Mouse (Mus musculus) liver, embryonic 12.5 days (tissue): ENCODE measurements around the gene Zfp422. TPM values are rescaled to one million over a fixed set of nuclear protein-coding genes. Genes with fewer than 3 reads are reported as not detected.

Experiments used
- ATAC-seq: fragments of 200-750 bp; cut with Nextera tagmentation; 2 replicates; pipeline ENCODE4 v1.8.0; 2017; ENCODE audit warnings: moderate number of reproducible peaks, mild to moderate bottlenecking, moderate library complexity
- H3K27ac ChIP-seq: fragments of 300-500 bp; sonication (generic); 2 replicates; pipeline ENCODE4 v1.5.1; 2016; ENCODE audit warnings: mild to moderate bottlenecking
- H3K27me3 ChIP-seq: fragments of 300-500 bp; sonication (generic); replicated peaks from 2 replicates; pipeline ENCODE4 v1.6.1; 2016; ENCODE audit warnings: mild to moderate bottlenecking, moderate library complexity
- H3K36me3 ChIP-seq: fragments of 300-500 bp; sonication (generic); 2 replicates; pipeline ENCODE4 v1.6.1; 2016; ENCODE audit warnings: mild to moderate bottlenecking, moderate library complexity
- H3K4me1 ChIP-seq: fragments of 300-500 bp; sonication (generic); 2 replicates; pipeline ENCODE4 v1.6.1; 2016
- H3K4me2 ChIP-seq: fragments of 300-500 bp; sonication (generic); 2 replicates; pipeline ENCODE4 v1.6.1; 2016; ENCODE audit warnings: mild to moderate bottlenecking, moderate library complexity
- H3K4me3 ChIP-seq: fragments of 300-500 bp; sonication (generic); 2 replicates; pipeline ENCODE4 v1.5.1; 2016; ENCODE audit warnings: mild to moderate bottlenecking, moderate library complexity
- H3K9ac ChIP-seq: fragments of 300-500 bp; sonication (generic); 2 replicates; pipeline ENCODE4 v1.6.1; 2016; ENCODE audit warnings: mild to moderate bottlenecking, moderate library complexity
- H3K9me3 ChIP-seq: fragments of 300-500 bp; sonication (generic); replicated peaks from 2 replicates; pipeline ENCODE4 v1.6.1; 2016; ENCODE audit warnings: mild to moderate bottlenecking, moderate library complexity
- WGBS: fragments of 180-500 bp; shearing (Covaris S2); methylation state at CpG from one replicate; pipeline ENCODE4 v1.1.7; 2016; ENCODE audit not compliant: insufficient replicate concordance; 5-methylcytosine and 5-hydroxymethylcytosine counted together
- polyA plus RNA-seq: library from polyadenylated mRNA; unstranded; fragments of >200 nt; fragmentation: Nextera tagmentation; extraction: Ambion mirVana; gene quantifications from 2 replicates; pipeline ENCODE4 v1.2.1, GENCODE M21; 2016

The Zfp422 gene
- polyA plus RNA-seq, result 43.6 and 45.1 TPM in 2 replicates

DNA sequence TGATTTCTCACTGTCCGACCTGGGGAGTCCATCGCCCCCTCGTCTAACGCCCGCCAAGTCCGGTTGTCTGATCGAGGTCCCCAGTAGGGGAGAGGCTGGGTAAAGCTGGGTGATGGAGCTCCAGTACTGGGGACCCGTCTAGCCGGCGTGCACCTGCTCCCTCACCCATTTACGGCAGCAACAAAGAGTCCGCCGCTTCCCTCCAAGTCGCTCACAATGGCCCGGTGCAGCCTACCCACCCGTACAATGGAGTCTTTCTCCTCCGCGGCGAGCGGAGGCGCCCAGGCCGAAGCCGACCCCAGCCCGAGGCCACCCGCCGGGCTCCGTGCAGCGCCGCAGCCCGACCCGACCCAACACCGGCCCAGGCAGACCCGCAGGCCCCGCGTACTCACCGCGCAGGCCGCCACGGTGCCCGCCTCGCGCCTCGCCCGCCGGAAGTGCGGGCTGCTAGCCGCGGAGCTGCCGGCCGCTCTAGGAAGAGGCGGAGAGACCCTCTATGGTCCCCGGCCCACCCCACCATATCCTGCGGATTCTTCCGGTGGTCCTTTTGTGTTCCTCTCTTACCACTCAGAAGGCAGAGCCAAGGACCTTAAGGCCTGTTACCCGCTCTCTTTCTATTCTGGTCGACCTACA lies at the start of gene Zfp422:
Zfp422 (minus strand) TSS at position 461 of the 633 bp plus-strand sequence.
- WGBS, result under 1% methylated on average over 56 of the region's 56 CpGs
- peak within 1 kb of the TSS; percentile 73 for H3K27ac ChIP-seq
- peak within 1 kb of the TSS; percentile 71 for H3K4me3 ChIP-seq
- peaks cover 12% of the 10 kb centered on the region for H3K4me1 ChIP-seq
- ATAC-seq, result peak; percentile 82
- H3K9ac ChIP-seq, result peak within 1 kb of the TSS; percentile 81
- H3K9me3 ChIP-seq, result no peaks in the 10 kb centered on the region
- peak within 1 kb of the TSS; percentile 76 for H3K4me2 ChIP-seq
- H3K27me3 ChIP-seq, result no peaks in the 10 kb centered on the region
- H3K36me3 ChIP-seq, result peaks cover 18% of the 10 kb centered on the region

DNA sequence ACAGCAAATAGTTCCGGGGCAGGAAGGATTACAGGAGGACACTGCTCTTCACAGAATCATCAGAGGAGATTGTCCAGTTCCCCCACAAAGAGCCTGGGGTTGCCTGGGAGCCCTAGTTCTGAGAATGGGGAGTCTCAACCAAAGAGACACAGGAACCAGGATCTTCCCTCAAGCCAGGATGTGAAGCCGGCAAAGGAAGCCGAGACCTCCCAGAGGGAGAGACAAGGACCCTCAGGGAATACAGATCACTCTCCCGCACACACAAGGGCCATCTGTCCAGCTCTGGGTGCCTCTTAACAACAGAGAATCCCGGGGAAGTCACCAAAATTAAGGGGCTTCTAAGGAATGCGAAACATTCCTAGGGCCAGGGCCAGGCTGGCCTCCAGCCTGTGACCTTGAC lies 48.5 kb upstream of the Zfp422 start:
- H3K9ac ChIP-seq, result no peak overlapping the region
- peaks cover 32% of the 10 kb centered on the region for H3K4me1 ChIP-seq
- H3K4me2 ChIP-seq, result no peak overlapping the region
- no peak overlapping the region for H3K27ac ChIP-seq
- no peaks in the 10 kb centered on the region for H3K9me3 ChIP-seq
- H3K36me3 ChIP-seq, result no peaks in the 10 kb centered on the region
- ATAC-seq, result no peak
- H3K27me3 ChIP-seq, result peaks cover 9% of the 10 kb centered on the region
- WGBS, result 73% methylated on average over 6 of the region's 6 CpGs
- H3K4me3 ChIP-seq, result no peak overlapping the region

DNA sequence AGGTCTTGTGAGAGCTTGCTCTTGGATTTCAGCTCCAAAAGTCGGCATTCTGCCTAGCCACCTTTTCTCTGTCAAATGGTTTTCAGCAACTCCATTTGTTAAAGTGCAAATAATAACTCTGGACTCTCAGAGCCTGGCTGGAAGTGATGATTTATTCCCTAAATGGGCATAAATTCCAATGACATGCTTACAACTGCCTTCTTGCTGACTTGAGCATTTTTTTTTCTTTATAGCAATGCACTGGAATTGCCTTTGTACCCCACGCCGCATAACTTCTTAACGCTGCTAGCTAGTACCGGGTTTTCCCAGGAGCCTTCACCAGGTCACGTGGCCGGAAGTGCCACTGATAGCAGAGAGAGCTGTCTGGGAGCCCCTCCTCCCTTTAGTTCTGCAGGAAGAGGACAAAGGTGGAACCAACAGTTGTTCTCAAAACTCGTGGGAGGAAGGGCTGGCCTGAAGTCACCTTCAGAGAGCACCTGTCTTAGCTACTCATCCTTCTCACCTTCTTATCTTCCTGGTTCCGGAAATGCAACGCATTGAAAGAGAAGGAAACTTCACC lies 47.6 kb upstream of the Zfp422 start:
- Histone ChIP-seq H3K27me3 (peaks cover 17% of the 10 kb centered on the region), H3K4me3 (no peak overlapping the region), H3K4me2 (no peak overlapping the region), H3K9me3 (no peaks in the 10 kb centered on the region), H3K27ac (no peak overlapping the region), H3K4me1 (peaks cover 32% of the 10 kb centered on the region), H3K36me3 (no peaks in the 10 kb centered on the region), H3K9ac (no peak overlapping the region)
- WGBS, result 53% methylated on average over 10 of the region's 10 CpGs
- ATAC-seq, result no peak

DNA sequence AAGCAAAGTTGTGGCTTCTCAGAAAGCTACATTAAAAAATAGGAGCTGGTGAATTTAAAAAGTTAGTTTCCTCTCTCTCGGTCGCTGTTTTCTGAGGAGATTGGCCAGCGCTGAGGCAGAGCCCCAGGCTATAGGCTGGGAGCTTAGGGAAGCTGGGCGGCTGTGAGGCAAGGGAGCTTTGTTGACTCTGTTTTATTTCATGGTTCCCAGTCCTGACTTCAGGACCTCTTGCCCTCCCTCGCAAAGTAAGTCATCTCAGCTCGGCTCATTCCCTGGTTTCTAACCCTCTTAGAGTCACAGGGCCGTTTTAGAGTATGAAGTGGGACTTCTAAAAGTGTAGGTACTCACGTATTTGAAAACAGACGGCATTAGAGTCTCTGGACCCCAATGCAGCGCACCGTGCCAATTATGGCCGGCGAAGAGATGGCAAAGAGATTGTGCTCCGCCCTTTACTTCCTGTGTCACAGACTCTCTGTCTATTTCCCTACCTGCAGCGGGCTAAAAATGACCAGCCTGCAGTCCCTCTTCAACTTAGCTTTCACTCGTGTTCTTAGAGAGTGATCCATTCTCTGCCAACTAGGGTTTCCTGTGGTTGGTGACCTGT lies 45.6 kb upstream of the Zfp422 start:
- Histone ChIP-seq H3K27ac (no peak overlapping the region; the same call in 1 of the 2 replicates), H3K4me1 (peaks cover 32% of the 10 kb centered on the region), H3K36me3 (no peaks in the 10 kb centered on the region), H3K4me3 (peak overlapping the region; percentile 53), H3K4me2 (peak overlapping the region; percentile 85), H3K9ac (no peak overlapping the region), H3K9me3 (no peaks in the 10 kb centered on the region), H3K27me3 (peaks cover 24% of the 10 kb centered on the region)
- peak; percentile 44 for ATAC-seq
- 16% methylated on average over 16 of the region's 16 CpGs for WGBS

DNA sequence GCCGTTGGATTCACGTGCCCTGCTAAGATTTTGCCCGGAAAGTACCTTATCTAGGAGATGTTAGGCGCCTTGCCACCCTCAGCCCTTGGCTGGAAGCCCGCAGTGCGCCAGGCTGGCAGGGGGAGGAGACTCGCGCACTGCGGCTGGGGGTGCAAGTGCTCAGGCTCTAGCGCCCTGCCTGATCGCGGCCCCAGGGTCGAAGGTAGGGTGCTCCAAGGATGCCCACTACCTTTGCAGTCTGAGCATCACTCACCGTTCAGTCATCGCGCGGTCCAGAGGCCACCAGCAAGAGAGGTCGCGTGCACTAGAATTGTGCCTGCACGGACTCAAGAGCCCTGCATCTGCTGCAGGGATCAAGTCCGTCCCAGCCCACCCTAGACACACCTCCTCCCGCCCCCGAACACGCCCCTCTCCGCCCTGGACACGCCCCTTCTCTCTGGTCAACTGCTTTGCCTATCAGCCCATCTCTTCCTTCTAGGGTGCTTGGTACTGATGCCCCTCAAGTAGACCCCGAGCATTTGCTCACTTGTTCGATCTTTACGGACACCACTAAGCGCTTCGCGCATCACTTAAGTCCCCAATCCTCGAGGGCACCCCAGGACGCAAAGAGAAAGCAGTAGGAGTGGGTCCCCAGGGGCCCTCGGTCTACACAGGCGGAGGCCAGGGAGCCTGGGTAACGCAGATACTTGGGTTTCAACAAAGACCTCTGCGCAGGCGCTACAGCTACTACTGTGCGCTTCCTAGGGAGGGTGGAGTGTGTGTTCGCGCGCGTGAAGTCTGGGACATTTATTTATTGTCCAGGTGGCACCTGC lies 44.9 kb upstream of the Zfp422 start, which contains the start of gene Rassf4:
Rassf4 (minus strand) TSS at position 482 of the 812 bp plus-strand sequence.
- ATAC-seq, result peak; percentile 95
- WGBS, result under 1% methylated on average over 44 of the region's 44 CpGs

DNA sequence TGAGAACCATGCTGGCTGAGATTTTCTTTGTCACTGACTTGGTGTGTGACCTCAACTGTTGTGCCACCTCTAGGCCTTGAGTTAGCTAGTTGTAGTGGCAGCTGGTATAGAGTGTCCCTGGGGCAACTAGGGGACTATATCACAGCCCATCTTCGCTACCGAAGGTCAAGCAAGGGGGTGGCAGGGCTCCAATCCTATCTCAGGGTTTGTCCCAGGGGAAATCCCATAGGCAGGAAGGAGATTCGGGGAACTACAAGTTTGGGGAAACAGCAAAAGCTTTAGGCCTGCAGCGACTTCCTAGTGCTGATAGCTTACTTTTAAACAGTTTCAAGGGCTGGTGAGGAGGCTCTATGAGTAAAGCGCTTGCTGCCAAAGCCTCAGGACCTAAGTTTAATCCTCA lies 43.5 kb upstream of the Zfp422 start:
- WGBS, result 63% methylated on average over 5 of the region's 5 CpGs
- H3K4me2 ChIP-seq, result no peak overlapping the region
- H3K4me1 ChIP-seq, result peaks cover 31% of the 10 kb centered on the region
- ATAC-seq, result no peak
- peaks cover 24% of the 10 kb centered on the region for H3K27me3 ChIP-seq
- no peaks in the 10 kb centered on the region for H3K9me3 ChIP-seq
- H3K36me3 ChIP-seq, result no peaks in the 10 kb centered on the region
- H3K27ac ChIP-seq, result no peak overlapping the region
- no peak overlapping the region for H3K9ac ChIP-seq
- H3K4me3 ChIP-seq, result no peak overlapping the region; the same call in 1 of the 2 replicates

More for the DNA sequence above, 44.9 kb upstream of the Zfp422 start, which contains the start of gene Rassf4:
- Histone ChIP-seq H3K4me3 (peak within 1 kb of the TSS; percentile 53), H3K27me3 (peaks cover 24% of the 10 kb centered on the region), H3K4me2 (peak within 1 kb of the TSS; percentile 85), H3K9ac (peak within 1 kb of the TSS; percentile 25; the same call in 1 of the 2 replicates), H3K27ac (no peak within 1 kb of the TSS; the same call in 1 of the 2 replicates), H3K36me3 (no peaks in the 10 kb centered on the region), H3K4me1 (peaks cover 32% of the 10 kb centered on the region), H3K9me3 (no peaks in the 10 kb centered on the region)

DNA sequence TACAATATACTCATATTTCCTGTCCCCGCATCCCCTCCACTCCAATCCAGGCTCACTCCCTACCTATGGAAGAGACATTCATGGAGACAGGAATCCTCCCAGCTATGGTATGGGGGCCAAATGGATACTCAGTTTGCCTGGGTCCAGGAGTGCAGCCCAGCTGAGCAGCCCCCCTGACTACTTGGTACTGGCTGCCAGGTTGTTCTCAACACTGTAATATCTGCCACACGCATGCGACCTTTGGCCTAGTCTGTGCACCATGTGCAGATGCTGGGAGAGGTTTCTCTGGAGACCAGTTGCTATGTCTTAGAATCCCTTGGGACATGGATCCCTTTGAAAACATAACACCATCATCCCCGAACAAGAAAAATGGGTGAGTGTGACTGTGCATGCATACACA lies 43.0 kb upstream of the Zfp422 start:
- WGBS, result 71% methylated on average over 4 of the region's 4 CpGs
- no peak overlapping the region for H3K4me2 ChIP-seq
- H3K4me1 ChIP-seq, result peaks cover 26% of the 10 kb centered on the region

DNA sequence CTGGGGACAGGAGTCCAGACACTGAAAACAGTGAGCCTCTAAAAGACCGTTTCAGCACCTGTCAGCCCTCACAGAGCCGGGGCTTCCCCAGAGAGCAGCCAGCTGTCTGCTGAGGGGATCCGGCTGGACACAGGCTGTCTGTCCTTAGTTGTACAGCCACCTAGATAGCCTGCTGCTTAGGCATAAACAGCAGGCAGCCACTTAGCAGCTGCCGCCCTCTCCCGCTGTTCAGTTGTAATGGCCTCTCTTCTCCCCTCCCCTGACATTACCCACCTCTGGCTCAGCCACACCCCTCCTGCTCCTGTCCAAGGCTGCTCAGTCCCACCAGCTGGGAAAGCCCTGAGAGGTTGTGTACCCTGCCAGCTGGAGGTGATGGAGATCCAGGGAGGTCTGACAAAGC lies 42.2 kb upstream of the Zfp422 start:
- Histone ChIP-seq H3K27me3 (peaks cover 24% of the 10 kb centered on the region), H3K4me2 (no peak overlapping the region), H3K4me3 (no peak overlapping the region), H3K27ac (no peak overlapping the region), H3K4me1 (peaks cover 21% of the 10 kb centered on the region), H3K9ac (no peak overlapping the region), H3K9me3 (no peaks in the 10 kb centered on the region), H3K36me3 (no peaks in the 10 kb centered on the region)
- 53% methylated on average over 5 of the region's 5 CpGs for WGBS
- no peak for ATAC-seq

More for the DNA sequence above, 43.0 kb upstream of the Zfp422 start:
- Histone ChIP-seq H3K36me3 (no peaks in the 10 kb centered on the region), H3K4me3 (no peak overlapping the region), H3K9ac (no peak overlapping the region), H3K27me3 (peaks cover 24% of the 10 kb centered on the region), H3K9me3 (no peaks in the 10 kb centered on the region), H3K27ac (no peak overlapping the region)
- no peak for ATAC-seq

DNA sequence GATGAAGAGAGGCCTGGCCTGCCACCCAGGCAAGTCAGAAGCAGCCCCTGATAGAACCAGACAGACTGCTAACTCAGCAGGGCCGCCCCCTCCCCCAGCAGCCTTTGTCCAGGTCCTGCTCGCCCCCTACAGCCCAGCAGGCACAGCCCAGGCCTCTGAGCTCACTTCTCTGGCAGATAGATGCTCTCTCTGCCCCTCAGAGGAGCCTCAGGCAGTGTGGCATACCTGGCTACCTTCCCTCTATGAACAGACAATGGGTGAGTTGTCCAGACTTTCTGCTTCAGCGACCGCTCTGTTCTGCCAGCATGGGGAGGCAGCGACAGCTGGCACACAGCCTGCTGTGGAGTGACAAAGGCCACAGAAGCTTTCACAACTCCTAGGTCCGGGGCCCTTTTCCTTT lies 41.3 kb upstream of the Zfp422 start:
- Histone ChIP-seq H3K4me1 (peaks cover 21% of the 10 kb centered on the region), H3K36me3 (no peaks in the 10 kb centered on the region), H3K4me2 (no peak overlapping the region), H3K9me3 (no peaks in the 10 kb centered on the region), H3K27ac (no peak overlapping the region), H3K27me3 (peaks cover 24% of the 10 kb centered on the region), H3K9ac (no peak overlapping the region), H3K4me3 (no peak overlapping the region)
- no peak for ATAC-seq
- 49% methylated on average over 6 of the region's 6 CpGs for WGBS

DNA sequence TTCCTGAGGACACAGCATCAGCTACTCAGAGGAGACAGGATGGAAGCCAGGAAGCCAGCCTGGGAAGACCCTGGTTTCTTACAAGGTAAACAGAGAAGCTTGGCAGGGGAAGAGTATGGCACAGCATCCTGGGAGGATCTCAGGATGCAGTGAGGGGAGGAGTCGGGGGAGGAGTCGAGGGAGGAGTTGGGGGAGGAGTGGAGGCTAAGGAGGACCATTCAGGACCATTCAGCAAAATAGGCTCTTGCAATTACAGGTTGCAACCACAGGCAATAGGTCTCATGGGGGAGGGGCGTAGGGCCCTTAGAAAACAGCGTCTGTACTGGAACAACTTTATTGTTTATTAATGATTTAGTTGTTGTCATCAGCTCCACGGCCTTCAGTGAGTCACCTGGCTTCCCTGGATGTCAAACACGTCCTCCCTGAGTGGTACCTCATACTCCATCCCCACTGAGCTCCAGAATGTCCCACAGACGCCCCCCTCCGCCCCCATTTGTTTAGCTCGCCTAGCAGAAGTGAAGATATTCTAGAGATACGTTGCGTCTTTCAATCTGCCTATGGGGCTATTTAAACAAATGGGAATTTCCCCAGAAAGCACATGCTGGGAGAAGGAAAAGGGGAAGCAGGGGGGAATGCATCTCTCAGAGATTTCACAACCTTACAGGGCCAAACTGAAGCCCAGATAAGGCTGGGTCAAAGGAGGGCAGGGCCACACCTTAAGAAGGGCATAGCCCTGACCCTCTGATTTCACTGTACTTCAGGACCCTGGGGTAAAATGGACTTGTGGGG lies 40.1 kb upstream of the Zfp422 start:
- Histone ChIP-seq H3K9me3 (no peaks in the 10 kb centered on the region), H3K4me2 (no peak overlapping the region), H3K27me3 (peaks cover 24% of the 10 kb centered on the region), H3K4me3 (no peak overlapping the region), H3K4me1 (peaks cover 10% of the 10 kb centered on the region), H3K36me3 (no peaks in the 10 kb centered on the region), H3K9ac (no peak overlapping the region), H3K27ac (no peak overlapping the region)
- ATAC-seq, result no peak; the same call in 1 of the 2 replicates
- WGBS, result 30% methylated on average over 11 of the region's 11 CpGs

DNA sequence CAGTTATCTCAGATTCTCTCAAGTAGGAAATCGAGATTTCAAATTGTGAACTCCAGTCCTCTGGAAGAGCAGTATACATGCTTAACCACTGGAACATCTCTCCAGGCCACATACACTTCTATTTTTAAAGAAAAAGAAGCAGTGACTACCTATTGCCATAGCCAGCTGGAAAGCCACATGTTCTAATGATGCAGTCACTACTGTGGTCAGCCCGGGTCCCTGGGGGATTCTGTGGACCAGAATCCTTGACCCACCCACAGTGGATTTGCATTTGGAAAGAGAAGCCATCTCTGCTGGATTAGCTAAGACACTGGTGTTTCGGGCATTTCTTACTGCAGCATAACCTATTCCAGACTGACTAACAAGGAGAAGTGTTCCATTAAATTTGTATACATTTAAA lies 38.6 kb upstream of the Zfp422 start:
- H3K9ac ChIP-seq, result no peak overlapping the region
- H3K4me1 ChIP-seq, result no peaks in the 10 kb centered on the region
- no peak for ATAC-seq
- WGBS, result 53% methylated on average over 3 of the region's 3 CpGs
- peaks cover 15% of the 10 kb centered on the region for H3K27me3 ChIP-seq
- H3K36me3 ChIP-seq, result no peaks in the 10 kb centered on the region
- no peak overlapping the region for H3K4me3 ChIP-seq
- no peak overlapping the region for H3K4me2 ChIP-seq
- no peak overlapping the region for H3K27ac ChIP-seq
- H3K9me3 ChIP-seq, result no peaks in the 10 kb centered on the region
